Mouse (Mus musculus): Measurements from ENCODE around the gene Lyrm9. TPM values are rescaled to one million over a fixed set of nuclear protein-coding genes. Genes with fewer than 3 reads are reported as not detected.

The Lyrm9 gene
- polyA plus RNA-seq, 1 experiment from 2014 or later: 15.2 TPM

DNA sequence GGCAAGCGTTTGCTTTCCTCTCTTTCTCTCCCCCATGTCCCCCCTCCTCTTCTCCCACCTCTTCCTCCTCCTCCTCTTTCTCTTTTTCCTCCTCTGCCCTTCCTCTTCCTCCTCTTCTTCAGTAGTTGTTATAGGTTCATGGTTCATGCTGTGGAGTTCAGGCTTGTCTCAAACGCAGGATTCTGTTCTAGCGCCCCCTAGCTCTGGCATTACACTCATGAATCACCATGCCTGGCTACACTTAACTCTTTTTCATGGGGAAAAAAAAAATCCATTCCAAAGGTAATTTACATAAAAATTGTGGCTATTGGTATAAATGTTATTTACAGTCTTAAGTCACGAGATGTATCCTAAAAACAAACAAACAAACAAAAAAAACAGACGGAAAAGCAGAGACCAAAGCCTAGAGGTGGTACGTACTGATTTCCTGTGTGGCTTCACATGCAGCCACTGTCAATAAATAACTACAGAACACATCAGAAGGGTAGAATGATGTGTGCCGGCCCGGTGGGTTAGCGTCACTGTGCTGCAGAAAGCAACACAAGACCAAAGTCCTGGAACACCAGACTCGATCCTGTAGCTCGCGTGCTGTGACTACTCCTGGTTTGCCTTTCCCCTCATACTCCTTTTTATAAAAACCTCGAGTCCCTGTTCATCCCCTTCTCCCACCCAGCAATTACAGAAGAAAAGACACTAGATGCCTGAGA is 3.4 kb upstream of the Lyrm9 start:
- H3K36me3 ChIP-seq (ENCODE audit: control insufficient read depth, insufficient read depth, low read length): no peaks in the 10 kb centered on the region
- ATAC-seq (ENCODE audit: insufficient number of reproducible peaks, low FRiP score, low TSS enrichment, low read depth) (no peak), DNase-seq (ENCODE audit: low spot score) (peak; percentile 61)
- 57% methylated on average over 13 of the region's 13 CpGs for WGBS
- H3K27me3 ChIP-seq (ENCODE audit: control insufficient read depth, insufficient read depth, low read length): no peaks in the 10 kb centered on the region
- H3K9me3 ChIP-seq (ENCODE audit: control insufficient read depth, low read length): no peaks in the 10 kb centered on the region
- no peak overlapping the region for H3K27ac ChIP-seq (replicated peaks; ENCODE audit: low read depth, low read length)
- H3K4me2 ChIP-seq (ENCODE audit: low read depth, severe bottlenecking): no peak overlapping the region
- H3K4me3 ChIP-seq (ENCODE audit: low read depth, low read length): no peak overlapping the region
- H3K4me1 ChIP-seq (ENCODE audit: control insufficient read depth, insufficient read depth, low read length): peaks cover 9% of the 10 kb centered on the region
- H3K9ac ChIP-seq (ENCODE audit: low read length): no peak overlapping the region

DNA sequence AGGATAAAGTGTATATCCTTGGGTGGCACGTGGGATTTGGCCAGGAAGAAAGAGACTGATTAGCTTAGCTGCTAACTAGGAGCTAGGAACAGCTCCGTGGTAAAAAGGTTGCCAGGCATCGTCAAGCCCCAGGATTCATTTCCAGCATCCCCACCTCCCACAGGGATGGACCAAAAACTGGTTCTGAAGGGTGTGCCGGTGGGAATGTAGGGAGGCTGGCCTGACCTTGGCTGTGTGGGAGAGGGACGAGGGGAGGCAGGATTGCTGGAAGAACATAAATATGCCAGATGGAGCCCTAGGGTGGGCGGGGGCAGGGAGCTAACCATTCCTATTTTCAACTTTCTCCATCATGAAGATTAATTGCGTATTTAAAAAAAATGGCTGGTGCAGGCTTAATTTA is 1.2 kb downstream of the Lyrm9 start:
- Histone ChIP-seq H3K9ac (ENCODE audit: low read length) (no peak overlapping the region), H3K4me1 (ENCODE audit: control insufficient read depth, insufficient read depth, low read length) (peaks cover 3% of the 10 kb centered on the region; the same call in 1 of the 2 replicates), H3K4me2 (ENCODE audit: low read depth, severe bottlenecking) (no peak overlapping the region), H3K9me3 (ENCODE audit: control insufficient read depth, low read length) (no peaks in the 10 kb centered on the region), H3K36me3 (ENCODE audit: control insufficient read depth, insufficient read depth, low read length) (no peaks in the 10 kb centered on the region), H3K27ac (replicated peaks; ENCODE audit: low read depth, low read length) (no peak overlapping the region), H3K4me3 (ENCODE audit: low read depth, low read length) (no peak overlapping the region), H3K27me3 (ENCODE audit: control insufficient read depth, insufficient read depth, low read length) (no peaks in the 10 kb centered on the region)
- no peak for ATAC-seq (ENCODE audit: insufficient number of reproducible peaks, low FRiP score, low TSS enrichment, low read depth)
- WGBS: 31% methylated on average over 7 of the region's 7 CpGs
- DNase-seq (ENCODE audit: low spot score): no peak

- Histone ChIP-seq H3K36me3 (ENCODE audit: control insufficient read depth, insufficient read depth, low read length) (no peaks in the 10 kb centered on the region), H3K27me3 (ENCODE audit: control insufficient read depth, insufficient read depth, low read length) (no peaks in the 10 kb centered on the region), H3K9me3 (ENCODE audit: control insufficient read depth, low read length) (no peaks in the 10 kb centered on the region), H3K9ac (ENCODE audit: low read length) (no peak overlapping the region), H3K27ac (replicated peaks; ENCODE audit: low read depth, low read length) (no peak overlapping the region), H3K4me1 (ENCODE audit: control insufficient read depth, insufficient read depth, low read length) (peaks cover 3% of the 10 kb centered on the region; the same call in 1 of the 2 replicates), H3K4me2 (ENCODE audit: low read depth, severe bottlenecking) (no peak overlapping the region), H3K4me3 (ENCODE audit: low read depth, low read length) (no peak overlapping the region)
- ATAC-seq (ENCODE audit: insufficient number of reproducible peaks, low FRiP score, low TSS enrichment, low read depth) (no peak), DNase-seq (ENCODE audit: low spot score) (no peak)
- WGBS: 53% methylated on average over 2 of the region's 2 CpGs
Measured at GRCm38 (mm10) chr11:78828386-78828785, 2.0 kb downstream of the Lyrm9 start.

GRCm38 (mm10) chr11:78829373-78829772 is 3.0 kb downstream of the Lyrm9 start:
- no peaks in the 10 kb centered on the region for H3K9me3 ChIP-seq (ENCODE audit: control insufficient read depth, low read length)
- no peak overlapping the region for H3K4me3 ChIP-seq (ENCODE audit: low read depth, low read length)
- DNase-seq (ENCODE audit: low spot score) (no peak), ATAC-seq (ENCODE audit: insufficient number of reproducible peaks, low FRiP score, low TSS enrichment, low read depth) (no peak)
- H3K4me1 ChIP-seq (ENCODE audit: control insufficient read depth, insufficient read depth, low read length): peaks cover 3% of the 10 kb centered on the region; the same call in 1 of the 2 replicates
- no peaks in the 10 kb centered on the region for H3K27me3 ChIP-seq (ENCODE audit: control insufficient read depth, insufficient read depth, low read length)
- WGBS: 15% methylated on average over 6 of the region's 6 CpGs
- H3K9ac ChIP-seq (ENCODE audit: low read length): no peak overlapping the region
- no peaks in the 10 kb centered on the region for H3K36me3 ChIP-seq (ENCODE audit: control insufficient read depth, insufficient read depth, low read length)
- H3K4me2 ChIP-seq (ENCODE audit: low read depth, severe bottlenecking): no peak overlapping the region
- no peak overlapping the region for H3K27ac ChIP-seq (replicated peaks; ENCODE audit: low read depth, low read length)

DNA sequence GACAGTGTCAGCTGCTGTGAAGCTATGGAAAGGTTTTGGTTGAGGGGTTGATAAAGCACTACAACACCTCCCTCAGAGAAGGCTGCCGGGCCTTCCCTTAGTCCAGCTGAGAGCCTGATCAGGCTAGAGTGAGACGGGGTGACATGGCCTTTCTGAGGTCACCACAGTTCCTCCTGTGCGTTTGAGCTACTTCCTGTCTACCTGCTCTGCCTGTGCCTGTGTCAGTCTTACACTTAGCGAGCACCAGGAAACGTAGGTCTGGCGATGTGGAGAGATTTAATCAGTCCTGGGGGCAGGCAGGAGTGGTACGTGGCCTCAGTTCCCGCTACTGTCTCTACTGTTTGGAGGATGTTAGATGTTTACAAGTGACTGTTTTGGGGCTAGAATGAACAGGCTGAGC is 3.8 kb downstream of the Lyrm9 start:
- Histone ChIP-seq H3K4me3 (ENCODE audit: low read depth, low read length) (no peak overlapping the region), H3K4me1 (ENCODE audit: control insufficient read depth, insufficient read depth, low read length) (peaks cover 5% of the 10 kb centered on the region; the same call in 1 of the 2 replicates), H3K27ac (replicated peaks; ENCODE audit: low read depth, low read length) (no peak overlapping the region), H3K9me3 (ENCODE audit: control insufficient read depth, low read length) (no peaks in the 10 kb centered on the region), H3K36me3 (ENCODE audit: control insufficient read depth, insufficient read depth, low read length) (no peaks in the 10 kb centered on the region), H3K9ac (ENCODE audit: low read length) (no peak overlapping the region), H3K4me2 (ENCODE audit: low read depth, severe bottlenecking) (no peak overlapping the region), H3K27me3 (ENCODE audit: control insufficient read depth, insufficient read depth, low read length) (no peaks in the 10 kb centered on the region)
- DNase-seq (ENCODE audit: low spot score): no peak
- WGBS: 45% methylated on average over 8 of the region's 8 CpGs
- no peak for ATAC-seq (ENCODE audit: insufficient number of reproducible peaks, low FRiP score, low TSS enrichment, low read depth)

GRCm38 (mm10) chr11:78831716-78832115 is 5.3 kb downstream of the Lyrm9 start:
- Histone ChIP-seq H3K4me2 (ENCODE audit: low read depth, severe bottlenecking) (no peak overlapping the region), H3K9ac (ENCODE audit: low read length) (no peak overlapping the region), H3K9me3 (ENCODE audit: control insufficient read depth, low read length) (no peaks in the 10 kb centered on the region), H3K36me3 (ENCODE audit: control insufficient read depth, insufficient read depth, low read length) (no peaks in the 10 kb centered on the region), H3K4me1 (ENCODE audit: control insufficient read depth, insufficient read depth, low read length) (peaks cover 5% of the 10 kb centered on the region; the same call in 1 of the 2 replicates), H3K27me3 (ENCODE audit: control insufficient read depth, insufficient read depth, low read length) (no peaks in the 10 kb centered on the region), H3K4me3 (ENCODE audit: low read depth, low read length) (no peak overlapping the region), H3K27ac (replicated peaks; ENCODE audit: low read depth, low read length) (no peak overlapping the region)
- no peak for DNase-seq (ENCODE audit: low spot score)
- WGBS: 65% methylated on average over 4 of the region's 4 CpGs
- ATAC-seq (ENCODE audit: insufficient number of reproducible peaks, low FRiP score, low TSS enrichment, low read depth): no peak

DNA sequence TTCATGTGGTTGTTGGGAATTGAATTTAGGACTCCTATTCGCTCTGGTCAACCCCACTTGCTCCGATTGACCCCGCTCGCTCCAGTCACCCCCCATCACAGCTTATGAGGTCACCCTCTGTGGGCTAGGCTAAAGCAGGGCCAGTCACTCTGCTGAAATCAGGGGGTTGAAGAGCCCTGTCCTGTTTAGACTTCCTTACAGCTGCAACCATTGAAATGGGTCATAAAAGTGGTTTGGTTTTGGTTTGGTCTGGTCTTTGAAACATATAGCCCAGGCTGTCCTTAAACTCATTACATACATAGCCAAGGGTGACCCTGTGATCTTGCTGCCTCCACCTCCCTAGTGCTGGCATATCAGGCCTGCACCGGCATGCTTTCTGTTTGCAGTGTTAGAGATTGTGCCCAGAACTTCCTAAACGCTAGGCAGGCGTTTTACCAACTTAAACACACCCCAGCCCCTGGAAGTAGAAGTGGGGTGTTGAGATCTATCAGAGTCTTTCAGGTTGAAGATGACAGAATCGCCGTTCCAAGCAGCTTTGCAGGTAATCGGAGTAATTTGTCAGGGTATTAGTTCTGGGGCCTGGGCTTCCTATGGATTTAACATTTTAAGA is 5.8 kb downstream of the Lyrm9 start:
- H3K36me3 ChIP-seq (ENCODE audit: control insufficient read depth, insufficient read depth, low read length): no peaks in the 10 kb centered on the region
- no peak overlapping the region for H3K4me2 ChIP-seq (ENCODE audit: low read depth, severe bottlenecking)
- peaks cover 5% of the 10 kb centered on the region; the same call in 1 of the 2 replicates for H3K4me1 ChIP-seq (ENCODE audit: control insufficient read depth, insufficient read depth, low read length)
- 89% methylated on average over 10 of the region's 10 CpGs for WGBS
- ATAC-seq (ENCODE audit: insufficient number of reproducible peaks, low FRiP score, low TSS enrichment, low read depth) (no peak), DNase-seq (ENCODE audit: low spot score) (no peak)
- no peaks in the 10 kb centered on the region for H3K27me3 ChIP-seq (ENCODE audit: control insufficient read depth, insufficient read depth, low read length)
- H3K27ac ChIP-seq (replicated peaks; ENCODE audit: low read depth, low read length): no peak overlapping the region
- no peak overlapping the region for H3K9ac ChIP-seq (ENCODE audit: low read length)
- no peaks in the 10 kb centered on the region for H3K9me3 ChIP-seq (ENCODE audit: control insufficient read depth, low read length)
- H3K4me3 ChIP-seq (ENCODE audit: low read depth, low read length): no peak overlapping the region

- Histone ChIP-seq H3K27ac (replicated peaks; ENCODE audit: low read depth, low read length) (no peak overlapping the region), H3K4me2 (ENCODE audit: low read depth, severe bottlenecking) (no peak overlapping the region), H3K36me3 (ENCODE audit: control insufficient read depth, insufficient read depth, low read length) (no peaks in the 10 kb centered on the region), H3K9ac (ENCODE audit: low read length) (no peak overlapping the region), H3K27me3 (ENCODE audit: control insufficient read depth, insufficient read depth, low read length) (no peaks in the 10 kb centered on the region), H3K4me3 (ENCODE audit: low read depth, low read length) (no peak overlapping the region), H3K9me3 (ENCODE audit: control insufficient read depth, low read length) (no peaks in the 10 kb centered on the region), H3K4me1 (ENCODE audit: control insufficient read depth, insufficient read depth, low read length) (peaks cover 5% of the 10 kb centered on the region; the same call in 1 of the 2 replicates)
- DNase-seq (ENCODE audit: low spot score) (no peak), ATAC-seq (ENCODE audit: insufficient number of reproducible peaks, low FRiP score, low TSS enrichment, low read depth) (no peak)
- 65% methylated on average over 13 of the region's 13 CpGs for WGBS
Measured at GRCm38 (mm10) chr11:78832816-78833314, 6.5 kb downstream of the Lyrm9 start.

Data from limb, embryonic 11.5 days (tissue).